Mouse (Mus musculus) large intestine, adult 2 months (tissue): ENCODE measurements around the gene Ppp4r1. TPM values are rescaled to one million over a fixed set of nuclear protein-coding genes. Genes with fewer than 3 reads are reported as not detected.

Source experiments
- DNase-seq: peaks from one replicate; pipeline ENCODE4 v3.0.0-alpha.2; 2012; ENCODE audit warnings: low read depth, low spot score
- WGBS: fragments of 180-500 bp; shearing (Covaris S2); methylation state at CpG from one replicate; pipeline ENCODE4 v1.1.7; 2018; 5-methylcytosine and 5-hydroxymethylcytosine counted together
- polyA plus RNA-seq: library from polyadenylated mRNA; depleted of rRNA; stranded (reverse); fragments of >200 nt; gene quantifications from 2 replicates; pipeline ENCODE4 v1.2.3, GENCODE M21; 2012; rRNA removed

Ppp4r1 gene
- polyA plus RNA-seq, result 48.2 and 70.3 TPM in 2 replicates

DNA sequence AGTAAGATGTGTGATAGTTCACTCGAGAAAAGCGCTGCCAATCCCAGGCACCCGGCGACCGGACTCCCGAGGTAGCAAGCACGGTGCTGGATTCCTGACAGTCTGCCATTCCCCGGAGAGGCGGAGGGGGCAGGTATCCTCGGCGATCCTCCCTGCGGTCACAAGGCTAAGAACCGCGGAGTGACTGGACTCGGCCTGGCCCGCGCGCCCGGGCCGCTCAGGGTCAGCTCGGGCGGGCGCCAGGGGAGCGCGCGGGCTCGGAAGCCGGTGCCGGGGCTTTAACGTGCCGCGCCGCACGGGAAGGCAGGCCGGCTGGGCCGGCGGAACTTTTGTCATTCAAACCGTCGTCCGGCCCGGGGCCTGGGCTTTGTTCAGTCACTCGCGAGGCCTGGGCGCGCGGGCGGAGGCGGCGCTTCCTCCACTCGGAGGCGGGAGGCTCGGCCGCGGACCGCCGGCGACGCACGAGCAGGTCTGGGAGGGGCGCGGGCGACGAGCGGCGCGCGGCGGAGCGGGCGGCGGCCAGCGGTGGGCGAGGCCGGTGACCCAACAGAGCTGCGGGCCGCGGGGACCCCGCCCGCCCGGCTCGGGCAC lies at the start of gene Ppp4r1:
TSS of gene Ppp4r1 (plus strand) at position 23 of the 591 bp plus-strand sequence.
- no peak for DNase-seq
- 2% methylated on average over 81 of the region's 81 CpGs for WGBS

DNA sequence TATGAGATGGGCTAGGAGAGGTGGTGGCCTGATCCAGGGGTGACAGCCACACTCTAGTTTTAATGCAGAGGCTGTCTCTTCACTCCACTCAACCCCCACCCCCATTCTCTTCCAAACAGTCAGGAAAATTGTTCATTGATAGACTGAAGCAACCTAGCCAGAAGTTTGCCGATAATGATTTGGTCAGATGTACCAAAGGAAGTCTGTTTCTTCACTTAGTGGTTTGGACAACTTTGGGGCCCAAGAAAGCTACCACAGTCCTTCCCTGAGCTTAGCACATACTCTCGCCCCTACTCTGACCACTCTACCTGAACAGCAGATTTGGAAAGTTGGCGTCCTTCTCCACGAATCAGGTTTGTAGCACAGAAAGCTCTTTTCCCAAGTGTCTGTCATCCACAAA lies 49.7 kb upstream of the Ppp4r1 start:
- no peak for DNase-seq
- WGBS, result 88% methylated on average over 4 of the region's 4 CpGs

DNA sequence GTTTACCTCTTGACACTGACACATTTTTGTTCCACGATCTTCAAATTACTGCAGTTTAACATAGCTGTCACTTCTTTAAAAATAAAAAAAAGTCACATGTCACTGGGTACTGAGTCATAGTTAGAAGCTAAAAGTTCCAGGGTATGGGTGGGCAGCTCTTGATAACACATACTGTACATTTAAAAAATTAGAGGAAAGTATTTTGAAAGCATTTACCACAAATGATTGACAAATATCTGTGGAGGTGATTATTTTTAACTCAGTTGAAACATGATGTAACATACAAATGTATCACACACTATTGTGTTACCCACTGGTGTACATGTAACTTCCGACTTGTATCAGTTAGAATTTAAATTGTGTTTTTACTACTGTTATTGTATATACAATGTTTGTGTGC lies 47.3 kb upstream of the Ppp4r1 start:
- 85% methylated on average over 2 of the region's 2 CpGs for WGBS
- no peak for DNase-seq

DNA sequence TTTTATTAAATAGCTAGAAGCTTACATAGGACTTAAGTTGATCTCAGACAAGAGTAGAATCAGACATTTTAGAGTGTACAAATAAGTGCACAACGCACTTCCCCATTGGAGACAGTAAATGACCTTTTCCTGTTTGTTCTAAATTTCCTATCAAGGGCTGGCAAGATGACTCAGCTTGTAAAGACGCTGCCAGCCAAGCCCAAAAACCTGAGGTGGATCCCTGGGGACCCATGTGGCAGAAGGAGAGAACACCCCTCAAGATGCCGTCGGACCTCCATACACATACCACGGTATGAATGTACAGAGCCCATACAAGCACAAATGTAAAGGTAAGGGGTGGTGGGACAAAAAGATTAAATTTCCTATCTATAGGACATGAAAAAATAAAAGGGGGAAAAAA lies 45.2 kb upstream of the Ppp4r1 start:
- DNase-seq, result no peak
- 61% methylated on average over 5 of the region's 5 CpGs for WGBS

DNA sequence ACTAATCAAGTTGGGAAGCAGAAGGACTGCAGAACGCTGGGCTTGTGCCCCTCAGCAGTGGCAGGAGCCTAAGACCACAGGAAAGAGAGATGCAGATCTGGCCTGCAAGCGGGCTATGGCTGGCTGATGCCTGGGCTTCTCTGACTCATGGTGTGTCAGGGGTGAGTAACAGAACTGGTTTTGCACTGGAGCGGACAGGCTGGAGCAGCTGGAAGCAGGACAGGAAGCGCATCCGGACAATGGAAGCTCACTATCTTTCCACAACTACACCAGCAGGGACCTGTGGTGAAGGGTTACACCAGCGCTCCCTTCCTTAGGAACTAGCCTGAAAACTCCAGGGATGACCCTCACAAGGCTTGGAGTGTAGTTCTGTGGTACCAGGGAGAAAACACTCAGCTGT lies 44.8 kb upstream of the Ppp4r1 start:
- DNase-seq, result no peak
- 71% methylated on average over 6 of the region's 6 CpGs for WGBS

DNA sequence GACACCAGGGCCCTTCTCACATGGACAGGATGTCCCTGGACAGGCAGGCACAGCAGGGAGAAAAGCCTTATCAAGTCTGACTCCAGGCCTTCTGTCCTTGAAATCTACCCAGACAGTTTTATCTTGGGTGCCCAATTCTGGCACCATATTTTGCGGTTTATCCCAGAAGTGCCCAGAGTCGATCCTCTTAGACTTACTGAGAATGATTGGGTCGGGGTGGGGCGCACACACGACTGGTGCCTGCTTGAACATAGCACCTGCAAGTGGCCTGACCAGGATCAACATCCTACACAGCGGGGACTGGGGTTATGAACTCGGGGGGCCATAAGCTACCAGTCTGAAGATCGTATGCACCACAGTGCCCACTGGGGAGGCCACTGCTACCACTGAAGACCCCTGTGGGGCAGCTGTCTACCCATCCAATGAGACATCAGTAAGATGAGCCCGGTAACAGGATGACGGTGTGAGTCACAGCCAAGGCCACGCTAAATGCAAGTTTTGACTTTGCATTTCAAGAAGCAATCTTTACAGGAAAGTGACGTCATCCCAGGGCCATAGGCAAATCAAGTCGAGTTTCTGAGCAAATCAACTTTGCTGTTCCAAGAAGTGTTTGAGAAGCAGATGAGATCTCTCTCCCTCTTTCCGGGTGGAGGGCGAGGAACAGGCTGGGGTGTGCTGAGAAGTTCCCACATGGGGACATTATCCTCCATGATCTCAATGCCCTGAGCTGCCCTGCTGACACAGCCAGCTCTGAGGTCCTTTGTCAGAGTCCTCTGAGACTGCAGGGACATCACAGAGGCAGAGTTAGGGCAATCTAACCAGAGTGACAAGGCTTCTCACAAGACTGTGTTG lies 42.3 kb upstream of the Ppp4r1 start:
- WGBS, result 78% methylated on average over 15 of the region's 15 CpGs
- no peak for DNase-seq

DNA sequence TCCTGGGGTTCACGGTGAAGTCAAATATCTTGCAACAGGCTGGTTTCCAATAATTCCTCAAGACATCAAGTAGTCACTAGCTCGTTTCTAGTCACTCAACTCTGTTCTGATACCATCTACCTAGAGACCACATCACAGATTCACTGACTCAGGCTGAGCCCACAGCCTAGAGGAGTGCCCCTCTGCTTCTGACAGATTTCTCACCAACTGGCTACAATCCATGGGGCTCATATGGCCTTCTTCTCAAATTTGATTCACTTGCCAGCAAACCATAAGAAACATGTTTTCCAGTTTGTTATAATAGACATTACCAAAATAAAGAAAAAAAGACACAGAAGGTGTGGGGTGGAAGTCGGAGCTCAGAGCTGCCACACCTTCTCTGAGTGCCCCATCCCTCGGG lies 40.8 kb upstream of the Ppp4r1 start:
- WGBS, result 83% methylated on average over 4 of the region's 4 CpGs
- DNase-seq, result no peak

DNA sequence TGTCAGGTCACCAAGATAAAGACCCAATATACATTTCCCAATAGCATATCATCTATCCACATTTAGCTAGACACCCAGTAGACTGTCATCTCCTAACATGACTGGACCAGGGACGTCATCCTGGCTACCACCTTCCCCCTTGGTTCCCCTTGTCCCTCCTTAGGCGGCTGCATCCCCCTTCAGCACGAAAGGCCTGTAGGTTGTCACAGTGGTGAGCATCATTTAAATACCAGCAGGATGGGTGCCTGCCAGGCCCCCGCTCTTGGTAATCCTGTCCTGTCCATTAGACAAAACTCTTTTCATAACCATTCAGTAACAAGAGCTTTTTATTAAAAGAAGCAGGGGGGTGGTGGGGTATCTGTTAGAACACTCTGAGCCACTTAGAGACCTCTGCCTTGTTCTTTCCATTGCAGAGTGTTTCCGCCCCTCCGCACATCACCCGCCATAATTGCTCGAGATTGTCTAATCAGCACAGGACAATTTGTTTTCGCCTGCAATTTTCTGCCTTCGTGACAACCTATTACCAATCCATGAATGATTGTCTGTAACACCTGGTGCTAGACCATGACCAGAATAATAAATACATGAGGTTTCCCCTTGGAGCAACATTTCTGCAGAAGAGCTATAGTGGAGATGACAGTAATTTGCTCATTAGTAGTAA lies 40.0 kb upstream of the Ppp4r1 start:
- 92% methylated on average over 10 of the region's 10 CpGs for WGBS
- DNase-seq, result no peak

DNA sequence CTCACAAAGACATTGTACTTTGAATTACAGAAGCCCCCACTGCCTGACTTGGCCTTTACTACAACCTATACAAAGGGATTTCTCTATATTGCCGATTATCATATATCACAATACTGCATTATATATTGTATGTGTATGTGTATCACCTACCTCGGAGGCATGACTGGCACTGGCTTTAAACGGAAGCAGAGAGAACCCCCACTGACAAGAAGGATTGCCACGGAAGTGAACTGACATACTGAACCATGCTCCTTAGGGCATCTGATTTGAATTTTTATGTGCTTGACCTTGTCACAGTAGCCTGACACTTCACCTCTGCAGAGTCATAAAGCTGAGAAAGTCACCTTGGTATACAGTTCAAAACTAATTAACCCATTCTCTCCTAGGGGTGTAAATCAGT lies 39.4 kb upstream of the Ppp4r1 start:
- DNase-seq, result no peak
- 57% methylated on average over 4 of the region's 4 CpGs for WGBS

DNA sequence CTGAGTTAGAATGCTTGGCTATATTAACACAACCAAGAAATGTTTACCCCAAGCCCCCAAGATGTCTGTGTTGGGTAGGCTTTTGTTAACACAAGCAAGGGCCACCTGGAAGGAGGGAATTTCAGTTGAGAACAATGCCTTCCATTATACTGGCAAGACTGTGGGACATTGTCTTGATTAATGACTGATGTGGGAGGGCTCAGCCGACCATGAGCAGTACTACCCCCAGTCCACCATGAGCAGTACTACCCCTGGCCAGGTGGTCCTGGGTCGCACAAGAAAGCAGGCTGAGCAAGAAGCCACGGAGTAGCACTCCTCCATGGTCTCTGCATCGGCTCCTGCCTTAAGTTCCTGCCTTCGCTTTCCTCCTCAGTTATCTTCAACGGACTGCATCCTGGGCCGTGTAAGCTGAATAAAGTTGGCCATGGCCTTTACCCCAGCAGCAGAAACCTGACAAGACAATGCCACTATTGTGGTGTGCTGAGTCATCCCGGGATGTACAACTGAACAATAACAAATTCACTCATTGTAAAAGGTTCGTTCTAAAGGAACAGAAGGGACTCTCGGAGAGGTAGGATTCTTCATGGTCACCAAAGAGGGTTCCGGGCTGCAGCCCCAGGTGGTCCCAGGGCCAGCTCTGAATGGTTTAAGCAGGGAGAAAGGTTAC lies 38.6 kb upstream of the Ppp4r1 start:
- WGBS, result 70% methylated on average over 11 of the region's 11 CpGs
- DNase-seq, result no peak

DNA sequence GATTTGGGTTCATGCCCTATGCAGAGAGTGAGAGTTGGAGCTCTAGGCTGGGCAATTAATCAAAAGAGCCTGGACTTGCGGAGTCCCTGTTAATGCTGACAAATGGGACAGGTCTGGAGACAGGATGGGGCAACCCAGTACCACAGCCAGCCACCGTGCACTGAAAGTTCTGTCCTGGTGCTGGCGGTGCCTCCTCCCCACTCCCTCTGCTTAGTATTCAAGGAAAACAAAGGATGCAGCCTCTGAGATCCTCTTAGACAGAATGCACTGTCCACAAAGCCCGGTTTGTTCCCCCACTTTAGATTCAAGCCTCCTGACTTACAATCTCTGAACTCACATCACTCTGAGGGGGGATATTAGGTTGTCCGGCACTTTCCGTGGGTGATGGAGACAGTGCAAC lies 36.1 kb upstream of the Ppp4r1 start:
- DNase-seq, result no peak
- 82% methylated on average over 6 of the region's 6 CpGs for WGBS

DNA sequence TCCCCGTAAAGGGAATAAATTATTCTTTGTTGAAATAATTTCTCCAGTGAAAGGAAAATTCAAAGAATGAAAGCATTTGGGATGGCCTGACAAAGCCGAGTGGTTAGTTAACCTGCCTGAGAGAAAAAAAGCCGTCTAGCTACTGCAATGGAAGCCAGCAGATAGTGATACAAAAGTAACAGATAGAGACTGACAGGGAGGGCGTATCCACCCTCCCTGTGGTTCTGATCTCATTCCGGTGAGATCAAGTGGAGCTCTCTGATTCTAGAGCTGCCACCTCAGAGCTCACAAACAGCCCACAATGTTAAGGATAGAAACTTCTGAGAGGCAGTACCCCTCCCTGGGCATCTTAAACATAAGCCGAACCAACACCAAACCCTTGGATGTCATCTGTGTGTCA lies 33.4 kb upstream of the Ppp4r1 start:
- WGBS, result 82% methylated on average over 6 of the region's 6 CpGs
- no peak for DNase-seq

DNA sequence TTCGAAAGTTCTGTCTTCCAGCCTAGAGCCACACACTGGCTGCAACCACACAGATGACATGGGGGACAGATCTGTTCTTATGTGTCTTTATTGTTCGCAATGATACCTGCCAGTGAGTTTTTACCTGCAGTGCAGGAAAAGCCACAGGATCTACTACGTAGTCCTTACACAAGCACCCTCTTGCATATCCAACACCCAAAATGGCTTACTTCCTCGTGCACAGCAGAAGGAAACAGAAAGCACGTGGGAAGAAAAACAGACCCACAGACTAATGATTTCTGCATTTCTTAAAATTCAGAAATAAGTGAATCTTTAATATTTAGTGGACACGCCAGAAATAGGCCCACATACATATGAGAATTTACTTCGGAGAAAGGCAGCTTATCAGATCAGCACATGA lies 32.6 kb upstream of the Ppp4r1 start:
- no peak for DNase-seq

DNA sequence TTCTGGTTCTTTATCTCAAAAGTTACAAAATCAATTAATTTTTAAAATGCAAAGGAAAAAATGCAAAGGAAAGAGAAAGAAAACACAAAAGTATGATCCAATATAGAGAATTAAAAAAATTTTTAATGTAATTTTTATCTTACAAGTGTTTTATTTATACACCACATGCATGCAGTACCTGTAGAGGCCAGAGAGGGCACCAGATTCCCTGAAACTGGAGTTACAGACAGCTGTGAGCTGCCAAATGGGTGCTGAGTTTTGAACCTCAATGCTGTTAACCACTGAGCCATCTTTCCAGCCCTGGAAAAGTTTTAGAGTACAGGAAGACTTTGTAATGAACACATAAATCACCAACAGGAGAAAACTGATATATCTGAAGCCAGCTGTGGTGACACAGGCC lies 32.1 kb upstream of the Ppp4r1 start:
- DNase-seq, result no peak

More for the DNA sequence above, 32.6 kb upstream of the Ppp4r1 start:
- WGBS, result 92% methylated on average over 7 of the region's 7 CpGs

DNA sequence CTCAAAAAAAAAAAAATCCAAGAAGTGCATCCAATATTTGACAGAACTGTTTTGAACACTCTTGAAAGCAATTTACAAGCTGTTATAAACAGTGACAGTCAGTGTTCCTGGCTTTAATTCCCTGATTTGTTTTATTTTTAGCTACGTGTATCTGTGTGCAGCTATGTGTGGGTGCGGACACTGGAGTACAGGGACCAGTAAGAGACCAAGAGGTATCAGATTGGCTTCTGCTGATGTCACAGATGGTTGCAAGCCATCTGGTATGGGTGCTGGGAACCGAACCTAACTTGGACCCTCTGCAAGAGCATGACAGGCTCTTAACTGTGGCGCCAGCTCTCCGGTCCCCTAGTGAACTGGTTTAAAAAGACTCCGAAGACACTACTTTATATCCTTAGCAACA lies 29.2 kb upstream of the Ppp4r1 start:
- WGBS, result 91% methylated on average over 6 of the region's 6 CpGs

DNA sequence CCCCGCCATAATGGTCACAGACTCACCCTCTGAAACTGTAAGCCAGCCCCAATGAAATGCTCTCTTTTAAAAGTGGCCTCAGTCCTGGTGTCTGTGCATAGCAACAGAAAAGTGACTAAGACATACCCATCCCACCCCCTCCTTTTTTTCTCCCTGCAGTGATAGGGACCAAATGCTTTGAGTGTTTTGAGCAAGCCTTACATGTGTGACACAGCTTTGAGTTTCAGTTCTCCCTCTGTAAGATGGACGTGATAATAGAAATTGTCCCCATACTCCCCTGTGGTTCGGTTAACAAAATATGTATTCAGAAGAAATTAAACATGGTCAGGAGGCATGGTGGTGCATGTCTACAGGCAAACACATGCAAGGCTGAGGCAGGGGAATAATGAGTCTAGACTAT lies 26.5 kb upstream of the Ppp4r1 start:
- WGBS, result 94% methylated on average over 3 of the region's 3 CpGs

More for the DNA sequence above, 29.2 kb upstream of the Ppp4r1 start:
- no peak for DNase-seq

DNA sequence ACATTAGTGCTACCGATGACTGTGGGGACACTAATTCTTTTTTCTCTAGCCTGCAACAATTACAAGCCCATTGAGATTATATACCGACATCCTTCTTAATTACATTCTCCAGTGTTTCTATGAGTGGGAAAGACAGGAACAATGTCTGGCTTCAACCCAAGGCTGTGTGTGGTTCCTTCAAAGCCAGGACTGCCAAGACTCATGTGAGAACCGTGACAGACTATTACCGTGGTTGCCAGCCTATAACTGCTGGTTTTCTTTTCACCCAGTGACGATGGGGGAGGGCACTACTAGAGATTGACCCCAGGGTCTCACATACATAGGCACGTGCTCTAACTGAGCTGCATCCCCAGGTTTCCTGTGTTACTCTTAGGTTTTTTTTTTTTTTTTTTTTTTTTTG lies 25.2 kb upstream of the Ppp4r1 start:
- no peak for DNase-seq
- WGBS, result 73% methylated on average over 6 of the region's 6 CpGs

More for the DNA sequence above, 26.5 kb upstream of the Ppp4r1 start:
- DNase-seq, result no peak

DNA sequence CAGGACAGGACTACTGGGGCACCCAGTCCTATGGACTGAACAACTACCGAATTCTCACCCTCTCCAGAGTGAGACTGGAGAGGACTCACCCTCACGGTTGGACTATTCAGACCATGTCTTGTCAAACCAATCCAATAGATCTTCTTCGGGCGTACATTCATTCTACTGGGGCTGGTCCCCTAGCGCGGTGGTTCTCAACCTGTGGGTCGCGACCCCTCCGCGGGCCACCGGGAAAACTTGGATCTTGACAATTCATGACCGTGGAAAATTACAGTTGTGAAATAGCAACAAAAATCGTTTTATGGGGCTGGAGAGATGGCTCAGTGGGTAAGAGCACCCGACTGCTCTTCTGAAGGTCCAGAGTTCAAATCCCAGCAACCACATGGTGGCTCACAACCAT lies 19.2 kb upstream of the Ppp4r1 start:
- WGBS, result 91% methylated on average over 14 of the region's 14 CpGs

DNA sequence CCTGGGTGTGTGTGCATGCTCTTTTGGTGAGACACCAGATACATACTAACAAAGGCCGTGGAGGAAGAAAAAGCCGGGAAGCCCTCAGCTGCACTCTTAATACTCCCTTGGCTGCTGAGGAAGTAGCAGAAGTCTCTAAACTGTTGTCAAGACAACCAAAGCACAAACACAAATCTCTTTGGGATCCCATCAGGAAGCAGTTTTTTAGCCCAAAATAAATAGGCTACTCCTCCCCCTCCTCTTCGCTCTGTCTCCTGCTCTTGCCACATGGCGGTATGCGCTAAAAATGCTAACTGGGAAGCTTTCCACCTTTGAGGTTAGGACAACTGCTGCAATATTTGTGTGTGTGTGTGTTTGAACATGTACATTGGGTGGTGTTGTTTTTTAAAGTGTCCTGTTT lies 13.9 kb upstream of the Ppp4r1 start:
- WGBS, result 66% methylated on average over 5 of the region's 5 CpGs
- no peak for DNase-seq

More for the DNA sequence above, 19.2 kb upstream of the Ppp4r1 start:
- no peak for DNase-seq
